Mouse (Mus musculus) cerebellum, adult 2 months (tissue): ENCODE results near the gene Sema5b. TPM values are rescaled to one million over a fixed set of nuclear protein-coding genes. Genes with fewer than 3 reads are reported as not detected.
A peak's percentile ranks its signal among the peaks of the same experiment; 100 is the strongest.

Experiments
- DNase-seq, 2 experiments: peaks; one replicate each; pipeline ENCODE4 v3.0.0; 2021
- H3K27ac ChIP-seq: fragments of 200-500 bp; 2 replicates; pipeline ENCODE4 v1.5.1; 2012; ENCODE audit warnings: low read length, control low read depth, inconsistent platforms; ENCODE audit not compliant: insufficient read depth
- H3K27me3 ChIP-seq: fragments of 200-500 bp; 2 replicates; pipeline ENCODE4 v1.6.1; 2012; ENCODE audit warnings: inconsistent platforms, mild to moderate bottlenecking, low read length, moderate library complexity; ENCODE audit not compliant: control insufficient read depth, insufficient read depth
- H3K4me1 ChIP-seq: fragments of 200-500 bp; 2 replicates; pipeline ENCODE4 v1.6.1; 2011; ENCODE audit warnings: low read length; ENCODE audit not compliant: control insufficient read depth, insufficient read depth
- H3K4me3 ChIP-seq: fragments of 200-500 bp; replicated peaks from 2 replicates; pipeline ENCODE3; 2011; ENCODE audit warnings: mild to moderate bottlenecking, low read depth, low read length, control low read depth; ENCODE audit not compliant: insufficient read depth
- CTCF ChIP-seq: fragments of 200-500 bp; IDR thresholded peaks from 2 replicates; pipeline ENCODE4 v1.5.1; 2011; ENCODE audit warnings: low read depth, mild to moderate bottlenecking, control low read depth, low read length, moderate library complexity, borderline replicate concordance; ENCODE audit not compliant: insufficient read depth
- POLR2A ChIP-seq: fragments of 200-500 bp; IDR thresholded peaks from 2 replicates; pipeline ENCODE4 v1.6.1; 2011; ENCODE audit warnings: low read length, control low read depth, borderline replicate concordance; ENCODE audit not compliant: insufficient read depth
- WGBS: fragments of 180-500 bp; shearing (Covaris S2); methylation state at CpG from one replicate; pipeline ENCODE4 v1.1.7; 2018; 5-methylcytosine and 5-hydroxymethylcytosine counted together
- polyA plus RNA-seq: library from polyadenylated mRNA; depleted of rRNA; stranded (reverse); fragments of >200 nt; gene quantifications from 2 replicates; pipeline ENCODE4 v1.2.3, GENCODE M21; 2012

Sema5b gene
- polyA plus RNA-seq, 1 experiment, result 13.5 TPM

DNA sequence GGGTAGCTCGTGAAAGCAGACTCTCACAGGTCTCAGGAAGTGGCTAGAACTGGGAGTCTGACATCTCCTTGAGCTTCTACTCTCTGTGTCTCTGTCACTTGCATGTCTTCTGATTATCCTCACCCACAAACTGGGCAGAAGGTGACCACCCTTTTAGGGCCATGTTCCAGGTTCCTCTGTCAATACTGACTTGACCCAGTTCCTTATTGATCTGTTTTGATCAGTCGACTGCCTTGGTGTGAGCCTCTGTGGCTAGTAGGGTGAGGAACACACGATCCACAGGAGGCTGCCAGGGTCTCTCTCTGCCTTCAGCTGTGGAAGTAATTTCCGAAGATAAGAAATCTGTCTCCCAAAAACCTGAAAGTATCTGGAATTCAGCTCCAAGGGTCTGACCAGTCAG is 76.8 kb downstream of the Sema5b start:
- WGBS, result 95% methylated on average over 4 of the region's 4 CpGs
- Histone ChIP-seq H3K27me3 (no peaks in the 10 kb centered on the region), H3K4me3 (no peak overlapping the region), H3K27ac (no peak overlapping the region), H3K4me1 (peaks cover 8% of the 10 kb centered on the region)
- no peak for DNase-seq
- TF ChIP-seq CTCF, result no peak
- TF ChIP-seq POLR2A, result no peak

DNA sequence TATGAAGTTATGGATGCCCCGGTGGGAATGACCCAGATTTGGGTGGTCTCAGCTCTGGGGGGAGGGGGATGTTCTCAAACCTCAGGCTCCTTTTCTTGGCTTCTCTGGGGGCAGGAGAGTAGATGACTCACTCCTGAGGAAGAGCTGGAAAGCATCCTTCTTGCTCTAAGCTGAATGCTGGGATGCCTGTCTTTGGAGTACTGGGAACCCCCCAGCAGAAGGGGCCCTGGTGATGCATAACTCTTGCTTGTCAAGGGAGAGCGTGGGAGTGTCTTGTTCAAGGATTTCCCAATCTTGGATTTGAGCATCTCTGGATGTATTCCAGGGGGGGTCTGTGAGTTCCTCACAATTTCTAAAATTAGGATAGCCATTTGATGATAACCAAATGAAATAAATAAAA is 82.1 kb downstream of the Sema5b start:
- H3K4me1 ChIP-seq, result peaks cover 6% of the 10 kb centered on the region
- WGBS, result 96% methylated on average over 2 of the region's 2 CpGs
- no peak for DNase-seq
- H3K27me3 ChIP-seq, result no peaks in the 10 kb centered on the region
- no peak overlapping the region for H3K27ac ChIP-seq
- no peak for TF ChIP-seq CTCF
- TF ChIP-seq POLR2A, result no peak
- H3K4me3 ChIP-seq, result no peak overlapping the region

DNA sequence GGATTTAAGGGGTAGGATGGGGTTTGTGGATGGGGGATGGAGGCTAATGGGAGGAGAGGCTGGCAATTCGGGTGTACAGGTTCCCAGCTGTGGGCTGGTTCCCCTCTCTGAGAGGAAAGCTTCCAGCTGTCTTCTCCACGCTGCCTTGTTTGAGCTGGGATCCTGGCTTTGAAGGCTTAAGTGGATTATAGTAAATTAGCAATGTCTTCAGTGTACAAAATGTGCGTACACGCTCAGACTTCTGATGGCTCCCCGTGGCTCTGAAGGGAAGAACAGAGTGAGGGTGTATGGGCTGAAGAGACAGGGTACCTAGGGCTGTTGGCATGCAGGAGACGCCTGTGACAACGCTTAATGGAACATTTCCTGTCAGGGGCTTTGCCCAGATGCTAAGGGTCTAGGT is 83.0 kb downstream of the Sema5b start:
- H3K27me3 ChIP-seq, result no peaks in the 10 kb centered on the region
- no peak for TF ChIP-seq CTCF
- no peak for TF ChIP-seq POLR2A
- DNase-seq, result no peak
- H3K4me3 ChIP-seq, result no peak overlapping the region
- WGBS, result 83% methylated on average over 7 of the region's 7 CpGs
- no peak overlapping the region for H3K27ac ChIP-seq
- peaks cover 6% of the 10 kb centered on the region for H3K4me1 ChIP-seq

DNA sequence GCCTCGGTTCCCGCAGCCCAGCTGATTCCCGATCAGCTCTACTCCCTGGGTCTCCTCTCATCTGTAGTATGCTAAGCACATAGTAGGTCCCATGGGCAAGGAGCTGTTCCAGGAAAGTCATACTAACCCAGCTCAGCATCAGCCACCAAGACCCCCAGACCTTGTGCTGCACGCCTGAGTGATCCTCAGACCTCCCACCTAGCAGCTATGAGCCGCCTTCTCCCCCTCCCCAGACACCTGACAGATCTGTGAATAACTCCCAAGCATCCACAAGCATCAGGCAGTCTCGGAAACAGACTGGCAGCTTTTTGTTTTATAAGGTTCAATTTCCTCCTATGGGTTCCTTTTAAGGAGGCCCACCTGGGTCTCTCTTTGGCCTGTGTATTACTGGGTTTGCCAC is 83.9 kb downstream of the Sema5b start:
- 64% methylated on average over 6 of the region's 6 CpGs for WGBS

DNA sequence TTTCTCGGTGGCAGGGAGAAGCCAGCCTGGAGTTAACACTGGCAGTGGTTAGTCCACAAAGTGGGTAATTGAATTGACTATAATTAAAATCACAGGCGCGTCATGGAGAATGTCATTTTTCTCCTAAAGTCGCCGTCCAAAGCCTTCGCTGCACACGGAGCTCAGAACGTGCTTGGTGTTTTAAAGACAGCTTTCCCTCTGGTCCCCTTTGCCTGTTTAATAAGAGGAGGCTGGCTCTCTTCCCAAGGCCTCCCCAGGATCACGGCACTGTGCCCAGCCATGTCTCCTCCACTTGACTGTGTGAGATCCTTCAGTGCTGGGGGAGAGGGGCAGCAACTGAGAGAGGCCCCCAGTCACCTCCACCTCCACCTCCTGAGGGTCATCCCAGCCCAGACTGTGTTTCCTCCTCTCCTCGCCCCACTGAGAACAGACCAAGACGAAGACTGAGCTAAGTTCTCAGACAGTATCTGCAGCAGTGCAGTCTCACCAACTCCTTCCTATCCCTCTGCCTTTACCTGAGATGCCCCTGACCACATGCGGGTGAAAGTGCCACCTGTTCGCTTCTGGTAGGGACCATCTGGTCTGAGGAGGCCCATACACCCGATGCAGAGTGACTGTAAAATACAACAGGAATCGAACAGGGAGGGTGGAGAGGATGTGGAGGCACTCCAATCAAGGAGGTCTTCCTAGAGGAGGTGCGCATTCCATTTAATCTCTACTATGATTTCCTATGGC is 84.5 kb downstream of the Sema5b start:
- Histone ChIP-seq H3K27me3 (no peaks in the 10 kb centered on the region), H3K27ac (no peak overlapping the region), H3K4me3 (no peak overlapping the region), H3K4me1 (peaks cover 6% of the 10 kb centered on the region)
- WGBS, result 17% methylated on average over 16 of the region's 16 CpGs
- peak; percentile 79 to 82 for DNase-seq
- TF ChIP-seq POLR2A, result no peak
- TF ChIP-seq CTCF, result no peak

More for the DNA sequence above, 83.9 kb downstream of the Sema5b start:
- Histone ChIP-seq H3K27ac (no peak overlapping the region), H3K4me3 (no peak overlapping the region), H3K4me1 (peaks cover 6% of the 10 kb centered on the region), H3K27me3 (no peaks in the 10 kb centered on the region)
- TF ChIP-seq POLR2A (no peak), CTCF (no peak)
- DNase-seq, result no peak

DNA sequence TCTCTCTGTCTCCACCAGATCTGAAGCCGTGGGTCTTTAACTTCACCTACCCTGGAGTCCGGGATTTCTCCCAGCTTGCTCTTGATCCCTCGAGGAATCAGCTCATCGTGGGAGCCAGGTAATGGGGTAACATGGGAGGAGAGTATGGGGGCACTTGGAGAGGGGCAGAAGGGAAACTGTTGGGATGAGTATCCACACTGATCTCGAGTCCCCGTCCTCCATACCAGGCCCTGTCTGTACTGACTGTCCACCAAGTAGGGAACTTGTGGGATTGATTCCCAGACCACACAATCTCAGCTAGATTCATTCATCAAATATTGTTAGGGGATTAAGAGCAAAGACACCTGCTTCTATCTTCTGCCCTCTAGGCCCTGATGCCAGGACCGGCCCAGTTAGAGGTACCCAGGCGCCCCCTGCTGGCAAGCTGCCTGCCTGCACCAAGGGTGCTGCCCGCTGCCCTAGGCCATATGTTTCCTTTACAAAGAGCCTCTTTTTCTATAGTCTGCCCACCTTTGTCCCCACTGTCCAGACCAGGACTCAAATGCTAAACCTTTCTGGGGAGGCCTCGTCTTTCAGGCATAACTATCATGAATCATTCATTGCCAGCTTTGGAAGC is 87.2 kb downstream of the Sema5b start:
- Histone ChIP-seq H3K4me3 (no peak overlapping the region), H3K27ac (no peak overlapping the region), H3K27me3 (no peaks in the 10 kb centered on the region), H3K4me1 (peaks cover 6% of the 10 kb centered on the region)
- TF ChIP-seq CTCF (peak; percentile 87), POLR2A (no peak)
- peak; percentile 73 to 86 for DNase-seq
- WGBS, result 54% methylated on average over 10 of the region's 10 CpGs

DNA sequence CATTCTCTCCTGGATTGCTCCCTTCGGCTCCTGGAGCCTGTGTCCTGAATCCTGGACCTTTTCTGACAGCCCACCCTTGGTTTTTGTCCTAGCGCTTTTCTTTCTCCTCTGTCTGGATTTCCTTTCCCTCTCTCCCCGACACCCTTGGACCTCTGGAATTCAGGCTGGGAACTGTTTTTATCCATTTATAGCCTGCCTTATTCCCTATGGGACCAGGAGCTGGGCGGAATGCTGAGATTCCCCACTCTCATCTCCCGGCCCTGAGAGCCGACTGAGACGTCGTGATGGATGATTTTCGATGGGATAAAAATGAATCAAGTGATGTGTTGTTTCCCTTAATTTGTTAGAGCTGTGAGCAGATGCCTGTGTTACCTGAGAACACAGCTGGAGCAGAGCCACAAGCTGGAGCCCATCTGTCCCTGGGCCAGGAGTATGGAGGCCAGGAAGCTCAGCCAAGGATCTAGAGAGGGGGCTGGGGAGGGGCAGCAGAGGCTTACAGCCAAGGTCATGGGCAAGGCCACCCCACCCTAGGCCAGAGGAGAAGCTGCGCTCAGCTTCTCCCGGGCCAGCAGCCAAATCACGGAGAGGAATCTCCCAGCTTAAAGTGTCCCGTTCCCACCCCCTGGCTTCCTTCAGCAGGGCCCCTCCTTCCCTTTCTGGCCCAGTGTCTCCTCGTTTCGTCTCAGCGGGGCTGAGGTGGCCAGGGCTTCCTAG is 89.7 kb downstream of the Sema5b start:
- Histone ChIP-seq H3K27ac (no peak overlapping the region), H3K4me1 (peaks cover 2% of the 10 kb centered on the region), H3K4me3 (no peak overlapping the region), H3K27me3 (no peaks in the 10 kb centered on the region)
- no peak for DNase-seq
- TF ChIP-seq CTCF (no peak), POLR2A (no peak)
- 57% methylated on average over 16 of the region's 16 CpGs for WGBS

DNA sequence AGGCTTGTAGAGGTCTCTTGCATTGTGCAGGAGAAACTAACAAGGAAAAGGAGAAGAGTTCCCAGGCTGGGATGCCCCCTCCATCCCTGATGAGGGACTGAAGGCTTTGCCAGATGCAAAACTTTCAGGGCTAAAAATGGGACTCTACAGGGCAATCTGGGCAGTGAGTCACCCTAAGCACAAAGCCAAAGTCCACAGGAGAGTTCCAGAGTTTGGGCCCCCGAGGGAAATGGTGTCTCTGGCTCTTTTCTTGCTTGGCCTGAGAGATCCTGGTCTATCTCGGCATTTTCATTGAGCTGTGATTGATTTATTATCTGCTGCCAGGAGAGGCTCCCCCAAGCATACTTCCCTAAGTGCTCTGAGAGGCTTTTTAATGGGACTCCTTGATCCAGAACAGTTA is 92.1 kb downstream of the Sema5b start:
- no peaks in the 10 kb centered on the region for H3K4me1 ChIP-seq
- no peak overlapping the region for H3K27ac ChIP-seq
- H3K27me3 ChIP-seq, result no peaks in the 10 kb centered on the region
- no peak for DNase-seq
- WGBS, result 71% methylated on average over 2 of the region's 2 CpGs
- H3K4me3 ChIP-seq, result no peak overlapping the region
- TF ChIP-seq POLR2A (no peak), CTCF (no peak)
